Mouse (Mus musculus) C2C12 (cell line): ENCODE measurements at regions not wholly inside any gene's neighbourhood (a gene's known extent, or its start where the extent isn't known, plus 50 kb on each side); places are given as distances from the start of the nearest gene placed in this dataset.

ENCODE experiments used
- CEBPB ChIP-seq: IDR thresholded peaks from one replicate; pipeline ENCODE4 v1.6.1; 2011; ENCODE audit warnings: low read depth, mild to moderate bottlenecking, control low read depth, moderate library complexity
- CTCF ChIP-seq: IDR thresholded peaks from one replicate; pipeline ENCODE4 v1.5.1; 2011; ENCODE audit not compliant: control insufficient read depth, insufficient read depth, insufficient read length
- FOSL1 ChIP-seq: IDR thresholded peaks from one replicate; pipeline ENCODE4 v1.8.0; 2011; ENCODE audit warnings: mild to moderate bottlenecking, low read length; ENCODE audit not compliant: poor library complexity, insufficient read depth, severe bottlenecking
- MYOG ChIP-seq: IDR thresholded peaks from one replicate; pipeline ENCODE4 v1.6.1; 2011; ENCODE audit not compliant: control insufficient read depth, insufficient read length; ENCODE audit errors: extremely low read depth

GRCm38 (mm10) chr12:39761326-39761725 is 276.5 kb downstream of the Arl4a start:
- no peak for TF ChIP-seq CTCF
- no peak for TF ChIP-seq MYOG
- no peak for TF ChIP-seq CEBPB
- TF ChIP-seq FOSL1 = no peak
